Mouse (Mus musculus) small intestine, adult 2 months (tissue): Measurements from ENCODE around the gene Rab42. TPM values are rescaled to one million over a fixed set of nuclear protein-coding genes. Genes with fewer than 3 reads are reported as not detected.

Source experiments
- H3K27ac ChIP-seq: fragments of 200-500 bp; 2 replicates; pipeline ENCODE4 v1.5.1; 2012; ENCODE audit warnings: low read depth, low read length, control low read depth, inconsistent platforms; ENCODE audit not compliant: insufficient read depth
- H3K27me3 ChIP-seq: fragments of 200-500 bp; 2 replicates; pipeline ENCODE4 v1.6.1; 2012; ENCODE audit warnings: mild to moderate bottlenecking, moderate library complexity, low read length, inconsistent platforms; ENCODE audit not compliant: control insufficient read depth, insufficient read depth
- H3K36me3 ChIP-seq: fragments of 200-500 bp; 2 replicates; pipeline ENCODE4 v1.6.1; 2012; ENCODE audit warnings: mild to moderate bottlenecking, low read length, control low read depth, inconsistent platforms; ENCODE audit not compliant: control insufficient read depth, insufficient read depth
- H3K4me1 ChIP-seq: fragments of 200-500 bp; 2 replicates; pipeline ENCODE4 v1.6.1; 2012; ENCODE audit warnings: low read length, inconsistent platforms, mixed read lengths; ENCODE audit not compliant: control insufficient read depth, insufficient read depth, insufficient read length
- H3K4me3 ChIP-seq: fragments of 200-500 bp; 2 replicates; pipeline ENCODE4 v1.5.1; 2012; ENCODE audit warnings: low read depth, mild to moderate bottlenecking, control low read depth, inconsistent platforms, low read length, moderate library complexity
- CTCF ChIP-seq: fragments of 200-500 bp; IDR thresholded peaks from 2 replicates; pipeline ENCODE4 v1.5.1; 2012; ENCODE audit warnings: low read depth, mild to moderate bottlenecking, control low read depth, inconsistent platforms, low read length, moderate library complexity, mixed read lengths; ENCODE audit not compliant: insufficient replicate concordance, insufficient read length; ENCODE audit errors: extremely low read depth
- POLR2A ChIP-seq: fragments of 200-500 bp; IDR thresholded peaks from 2 replicates; pipeline ENCODE4 v1.6.1; 2012; ENCODE audit warnings: low read depth, mild to moderate bottlenecking, control low read depth, inconsistent platforms, low read length, moderate library complexity
- WGBS: fragments of 180-500 bp; shearing (Covaris S2); methylation state at CpG from one replicate; pipeline ENCODE4 v1.1.7; 2018; 5-methylcytosine and 5-hydroxymethylcytosine counted together
- polyA plus RNA-seq: library from polyadenylated mRNA; depleted of rRNA; stranded (reverse); fragments of >200 nt; gene quantifications from 2 replicates; pipeline ENCODE4 v1.2.3, GENCODE M21; 2012

Gene Rab42
- polyA plus RNA-seq, 1 experiment: 0.98 TPM

- 74% methylated on average over 3 of the region's 3 CpGs for WGBS
- H3K36me3 ChIP-seq: peaks cover 29% of the 10 kb centered on the region
- peaks cover 10% of the 10 kb centered on the region; the same call in 1 of the 2 replicates for H3K4me1 ChIP-seq
- no peak overlapping the region for H3K27ac ChIP-seq
- TF ChIP-seq CTCF (no peak), POLR2A (no peak)
- no peak overlapping the region for H3K4me3 ChIP-seq
- H3K27me3 ChIP-seq: no peaks in the 10 kb centered on the region
Measured at GRCm38 (mm10) chr4:132331960-132332359, 28.8 kb upstream of the Rab42 start.

GRCm38 (mm10) chr4:132329835-132330354 lies 26.7 kb upstream of the Rab42 start:
- Histone ChIP-seq H3K36me3 (peaks cover 24% of the 10 kb centered on the region), H3K4me1 (peaks cover 10% of the 10 kb centered on the region; the same call in 1 of the 2 replicates), H3K4me3 (peak overlapping the region; percentile 78), H3K27ac (peak overlapping the region; percentile 74), H3K27me3 (no peaks in the 10 kb centered on the region)
- TF ChIP-seq POLR2A (no peak), CTCF (no peak)
- WGBS: 5% methylated on average over 10 of the region's 10 CpGs

GRCm38 (mm10) chr4:132329115-132329834 lies 26.1 kb upstream of the Rab42 start, which contains the start of gene Trnau1ap:
Trnau1ap (minus strand) TSS chr4:132329538.
- Histone ChIP-seq H3K4me3 (peak within 1 kb of the TSS; percentile 78), H3K27me3 (no peaks in the 10 kb centered on the region), H3K36me3 (peaks cover 24% of the 10 kb centered on the region), H3K27ac (peak within 1 kb of the TSS; percentile 74), H3K4me1 (peaks cover 10% of the 10 kb centered on the region; the same call in 1 of the 2 replicates)
- TF ChIP-seq CTCF (no peak), POLR2A (peak; percentile 87)
- under 1% methylated on average over 52 of the region's 52 CpGs for WGBS

- WGBS: 65% methylated on average over 14 of the region's 14 CpGs
- TF ChIP-seq CTCF: no peak
- TF ChIP-seq POLR2A: no peak
- Histone ChIP-seq H3K27me3 (no peaks in the 10 kb centered on the region), H3K27ac (peak overlapping the region; percentile 63), H3K4me3 (peak overlapping the region; percentile 78), H3K36me3 (peaks cover 22% of the 10 kb centered on the region), H3K4me1 (peaks cover 6% of the 10 kb centered on the region; the same call in 1 of the 2 replicates)
Measured at GRCm38 (mm10) chr4:132328391-132328982, 25.3 kb upstream of the Rab42 start.

- no peak for TF ChIP-seq POLR2A
- no peak for TF ChIP-seq CTCF
- H3K36me3 ChIP-seq: peaks cover 26% of the 10 kb centered on the region
- no peaks in the 10 kb centered on the region for H3K27me3 ChIP-seq
- H3K4me3 ChIP-seq: no peak overlapping the region
- WGBS: 71% methylated on average over 5 of the region's 5 CpGs
- H3K4me1 ChIP-seq: peaks cover 3% of the 10 kb centered on the region; the same call in 1 of the 2 replicates
- H3K27ac ChIP-seq: no peak overlapping the region
Measured at GRCm38 (mm10) chr4:132326481-132326880, 23.3 kb upstream of the Rab42 start.

- no peak for TF ChIP-seq POLR2A
- no peak for TF ChIP-seq CTCF
- H3K27ac ChIP-seq: no peak overlapping the region
- WGBS: 80% methylated on average over 8 of the region's 8 CpGs
Measured at GRCm38 (mm10) chr4:132315711-132316110, 12.5 kb upstream of the Rab42 start.

GRCm38 (mm10) chr4:132312627-132313026 lies 9.4 kb upstream of the Rab42 start:
- Histone ChIP-seq H3K4me3 (no peak overlapping the region), H3K36me3 (peaks cover 30% of the 10 kb centered on the region), H3K27ac (no peak overlapping the region), H3K27me3 (no peaks in the 10 kb centered on the region), H3K4me1 (peaks cover 4% of the 10 kb centered on the region; the same call in 1 of the 2 replicates)
- no peak for TF ChIP-seq POLR2A
- no peak for TF ChIP-seq CTCF
- 82% methylated on average over 5 of the region's 5 CpGs for WGBS

More at GRCm38 (mm10) chr4:132315711-132316110, 12.5 kb upstream of the Rab42 start:
- no peaks in the 10 kb centered on the region for H3K4me1 ChIP-seq
- H3K27me3 ChIP-seq: no peaks in the 10 kb centered on the region
- H3K36me3 ChIP-seq: peaks cover 43% of the 10 kb centered on the region
- H3K4me3 ChIP-seq: no peak overlapping the region
